Mouse (Mus musculus) heart, adult 11 months (tissue): ENCODE data around the gene Col11a1.

ENCODE experiments used
- DNase-seq: peaks from one replicate; pipeline ENCODE4 v3.0.0; 2022

Gene Col11a1

GRCm38 (mm10) chr3:114029971-114030635 is at the start of gene Col11a1:
Gene Col11a1, plus strand, starts transcription at chr3:114030540.
- no peak for DNase-seq

DNA sequence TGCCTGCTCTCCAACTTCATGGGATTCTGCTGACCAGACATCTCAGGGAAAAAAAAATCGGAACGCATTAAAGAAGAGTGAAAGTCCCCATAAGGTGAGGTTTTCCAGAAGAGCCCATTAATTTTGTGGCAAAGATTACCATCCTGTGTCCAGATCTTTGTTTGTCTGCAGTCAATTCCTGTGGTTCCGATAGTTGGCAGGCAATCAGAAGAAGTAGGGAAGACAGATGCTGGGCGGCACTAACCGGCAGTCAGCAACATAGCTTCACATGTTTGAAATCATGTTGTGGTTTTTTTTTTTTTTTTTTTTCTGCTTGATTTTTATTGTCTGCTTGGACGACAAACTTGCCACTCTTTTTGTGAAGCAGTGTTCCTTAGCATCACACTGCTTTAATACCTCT is 39.4 kb upstream of the Col11a1 start:
- no peak for DNase-seq

- DNase-seq, result no peak
Measured at GRCm38 (mm10) chr3:114030886-114031285, 546 bp downstream of the Col11a1 start.

GRCm38 (mm10) chr3:114031351-114032213 is 1.2 kb downstream of the Col11a1 start:
- no peak for DNase-seq

DNA sequence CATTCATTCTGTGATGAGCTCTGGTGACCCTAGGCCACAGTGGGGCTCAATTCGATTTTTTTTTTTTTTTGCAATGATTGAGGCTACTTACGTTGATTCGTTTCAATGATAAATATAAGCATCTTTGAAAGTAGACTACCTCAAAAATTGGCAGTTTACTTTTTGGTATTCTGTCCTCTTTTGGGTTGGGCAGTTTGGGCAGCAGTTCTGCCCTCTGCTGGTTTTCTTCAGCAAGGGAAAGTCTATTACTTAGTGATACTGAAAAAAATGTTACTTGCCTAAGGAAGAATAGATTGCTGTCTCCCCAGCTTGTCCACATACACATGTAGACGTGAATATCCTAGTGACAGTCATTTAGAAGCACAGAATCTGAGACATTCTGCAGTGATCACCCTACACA is 2.0 kb downstream of the Col11a1 start:
- DNase-seq, result no peak

DNA sequence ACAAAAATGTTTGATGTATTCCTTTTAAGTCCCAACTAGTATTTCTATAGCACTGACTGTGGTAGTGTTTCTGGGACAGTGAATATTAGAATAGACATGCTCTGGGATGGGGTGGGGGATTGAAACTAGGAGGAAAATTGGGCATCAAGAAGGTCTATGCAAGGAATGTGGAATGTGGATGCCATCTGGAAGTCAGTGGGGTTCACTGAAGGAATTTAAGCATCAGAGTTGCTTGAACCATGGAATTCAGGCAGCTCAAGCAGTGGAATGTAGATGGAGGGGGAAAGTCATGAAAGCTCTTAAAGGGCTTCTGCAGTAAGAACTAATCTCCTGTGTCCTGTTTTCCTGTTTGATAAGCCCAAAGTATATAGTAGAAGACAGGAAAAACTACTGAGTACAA is 22.1 kb downstream of the Col11a1 start:
- no peak for DNase-seq

- DNase-seq, result no peak
Measured at GRCm38 (mm10) chr3:114053501-114053900, 23.2 kb downstream of the Col11a1 start.

DNA sequence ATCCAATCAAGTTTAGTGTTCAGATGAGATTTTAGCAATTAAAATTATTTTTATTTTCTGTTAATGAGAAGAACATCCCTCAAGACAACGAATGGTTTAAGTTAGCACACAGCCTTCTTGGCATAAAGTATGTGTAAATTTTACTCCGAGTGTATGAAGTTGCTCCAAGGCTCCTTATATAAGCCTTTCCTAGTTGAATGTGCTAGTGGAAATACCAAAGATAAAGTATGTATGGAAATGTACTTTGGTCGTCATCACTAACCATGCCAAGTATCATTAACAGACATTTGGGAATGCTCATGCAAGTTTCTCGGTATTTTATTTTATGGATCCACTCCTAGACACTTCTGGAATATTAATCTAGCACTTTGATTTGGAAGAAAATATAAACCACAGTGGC is 34.8 kb downstream of the Col11a1 start:
- DNase-seq, result no peak

GRCm38 (mm10) chr3:114065587-114065986 is 35.2 kb downstream of the Col11a1 start:
- no peak for DNase-seq

DNA sequence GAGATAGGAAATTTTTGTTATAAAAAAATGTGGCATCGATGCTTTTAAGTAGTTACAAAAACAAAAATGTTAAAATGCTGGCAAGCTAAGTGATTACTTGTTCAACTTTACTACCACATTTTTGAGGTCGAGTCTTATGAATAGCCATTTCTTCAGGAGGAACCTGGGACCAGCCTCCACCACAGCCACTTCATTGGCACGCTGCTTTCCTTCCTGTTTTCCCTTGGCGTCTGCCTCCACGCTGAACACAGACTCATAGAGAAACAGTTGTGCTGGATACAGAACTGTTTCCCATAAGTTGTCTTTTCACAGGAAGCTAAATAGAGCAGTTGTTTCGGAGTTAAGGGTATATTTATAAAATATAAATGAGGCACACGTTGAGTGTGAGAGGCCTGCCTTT is 69.0 kb downstream of the Col11a1 start:
- DNase-seq, result no peak

GRCm38 (mm10) chr3:114107099-114107498 is 76.8 kb downstream of the Col11a1 start:
- DNase-seq, result no peak

DNA sequence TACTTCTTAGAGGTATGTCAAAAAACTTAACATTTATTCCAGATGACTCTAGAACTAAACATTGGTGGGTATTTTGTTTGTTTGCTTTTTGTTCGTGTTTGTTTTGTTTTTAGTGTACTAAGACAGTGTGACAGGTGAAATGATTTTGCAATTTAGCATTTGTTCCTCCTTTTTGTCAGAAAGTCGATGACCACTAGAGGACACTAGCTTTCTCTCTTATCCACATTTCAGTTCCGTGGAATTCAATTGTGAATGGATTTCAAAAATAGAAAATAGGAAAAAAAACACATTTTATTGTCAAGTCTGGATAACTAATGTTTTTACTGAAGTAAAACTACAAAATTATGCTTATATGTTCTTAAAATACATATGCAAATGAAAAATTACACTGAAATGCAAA is 116.8 kb downstream of the Col11a1 start:
- no peak for DNase-seq

DNA sequence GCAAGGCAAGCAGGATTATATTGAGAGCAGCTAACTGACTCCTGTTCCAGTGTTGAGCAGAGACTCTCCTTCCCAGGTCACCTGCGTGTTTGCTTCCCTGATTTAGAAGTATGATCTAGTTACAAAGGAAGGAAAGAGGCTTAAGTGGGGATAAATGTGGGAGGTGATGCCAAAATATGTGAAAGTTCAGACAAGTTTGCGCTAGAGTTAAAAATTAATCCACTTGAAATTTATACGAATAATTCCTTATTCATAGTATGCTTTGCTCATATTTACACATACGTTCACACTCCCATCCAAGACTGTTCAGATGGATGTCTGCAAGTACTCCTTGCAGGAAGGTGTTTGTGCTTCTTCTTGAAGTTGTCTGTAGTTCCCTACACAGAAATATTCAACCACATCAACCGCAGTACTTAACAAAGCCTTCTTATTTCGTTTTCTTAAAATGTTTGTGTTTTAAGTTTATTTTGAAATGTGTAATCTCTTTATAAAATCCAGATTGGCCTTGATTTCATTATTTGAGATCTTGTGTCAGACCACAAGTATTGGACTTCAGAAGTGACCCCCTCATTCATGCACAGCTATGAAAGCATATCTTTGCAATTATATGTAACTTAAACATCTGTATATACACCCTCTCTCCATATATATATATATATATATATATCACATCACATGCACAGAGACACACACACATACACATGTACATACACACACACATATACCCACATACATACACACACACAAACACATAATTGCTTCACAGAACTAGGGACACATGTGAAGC is 167.8 kb downstream of the Col11a1 start:
- DNase-seq, result no peak

GRCm38 (mm10) chr3:114212255-114212654 is 181.9 kb downstream of the Col11a1 start:
- no peak for DNase-seq

GRCm38 (mm10) chr3:114216105-114216504 is 185.8 kb downstream of the Col11a1 start:
- DNase-seq, result no peak

- DNase-seq, result no peak
Measured at GRCm38 (mm10) chr3:114229501-114229900, 199.2 kb downstream of the Col11a1 start.
